Mouse (Mus musculus): ENCODE results near the gene Tlnrd1.

The Tlnrd1 gene

DNA sequence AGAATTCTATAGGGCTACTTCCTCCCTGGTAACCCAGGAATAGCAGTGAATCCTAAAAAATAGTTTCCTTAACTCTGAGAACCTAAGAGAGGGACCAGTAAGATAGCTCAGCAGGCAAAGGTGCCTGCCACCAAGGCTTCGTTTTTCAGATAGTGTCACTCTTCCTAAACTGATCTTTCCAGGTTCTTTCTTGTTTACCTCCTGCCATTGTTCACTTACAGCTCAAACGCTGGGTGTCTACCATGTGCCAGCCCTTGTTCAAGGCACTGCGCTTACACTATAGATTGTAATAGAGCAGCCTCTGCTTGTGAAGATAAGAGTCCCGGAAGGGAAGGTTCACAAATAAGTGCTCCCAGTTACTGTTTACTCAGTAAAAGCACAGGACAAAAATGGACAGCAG lies 1.7 kb upstream of the Tlnrd1 start:
- in situ Hi-C loops (cut with MboI, MseI), result loop anchor here in 1 of 2 experiments (25.0 kb wide), 1 partner anchor 776 kb away; no protein-coding TSS in a partner anchor

DNA sequence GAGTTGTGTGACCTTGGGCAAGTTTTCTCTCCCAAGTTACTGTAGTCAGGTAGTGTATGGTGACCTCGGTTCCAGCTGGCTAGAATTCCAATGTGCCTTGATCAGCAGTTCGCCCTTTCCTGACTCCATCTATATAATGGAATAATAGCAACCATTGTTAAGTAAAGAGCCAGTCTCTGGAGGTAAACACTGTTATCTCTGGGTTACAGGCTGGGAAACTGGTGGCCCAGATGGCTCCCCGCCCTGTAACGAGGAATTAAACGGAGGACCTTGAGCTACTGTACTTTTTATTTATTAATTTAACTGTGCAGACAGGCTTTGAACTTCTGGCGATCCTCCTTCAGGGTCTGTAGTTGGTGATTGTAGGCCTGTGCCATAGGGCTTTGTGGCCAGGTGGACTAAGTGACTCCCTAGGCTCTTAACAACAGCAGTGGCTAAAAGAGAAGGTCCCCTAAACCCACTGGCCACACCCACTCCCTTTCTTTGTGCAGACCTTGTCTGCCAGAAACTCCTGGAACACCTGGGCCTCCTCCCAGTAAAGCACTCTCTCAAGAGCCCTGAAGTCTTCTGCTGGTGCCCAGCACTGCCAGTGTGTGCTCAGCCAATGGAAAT lies 922 bp upstream of the Tlnrd1 start:
- in situ Hi-C loops (cut with MboI, MseI), result loop anchor here (5.0 to 25.0 kb wide), 2 partner anchors 777 to 1018 kb away; partner anchors contain the start of gene Mex3b (in 1 of the 2)

DNA sequence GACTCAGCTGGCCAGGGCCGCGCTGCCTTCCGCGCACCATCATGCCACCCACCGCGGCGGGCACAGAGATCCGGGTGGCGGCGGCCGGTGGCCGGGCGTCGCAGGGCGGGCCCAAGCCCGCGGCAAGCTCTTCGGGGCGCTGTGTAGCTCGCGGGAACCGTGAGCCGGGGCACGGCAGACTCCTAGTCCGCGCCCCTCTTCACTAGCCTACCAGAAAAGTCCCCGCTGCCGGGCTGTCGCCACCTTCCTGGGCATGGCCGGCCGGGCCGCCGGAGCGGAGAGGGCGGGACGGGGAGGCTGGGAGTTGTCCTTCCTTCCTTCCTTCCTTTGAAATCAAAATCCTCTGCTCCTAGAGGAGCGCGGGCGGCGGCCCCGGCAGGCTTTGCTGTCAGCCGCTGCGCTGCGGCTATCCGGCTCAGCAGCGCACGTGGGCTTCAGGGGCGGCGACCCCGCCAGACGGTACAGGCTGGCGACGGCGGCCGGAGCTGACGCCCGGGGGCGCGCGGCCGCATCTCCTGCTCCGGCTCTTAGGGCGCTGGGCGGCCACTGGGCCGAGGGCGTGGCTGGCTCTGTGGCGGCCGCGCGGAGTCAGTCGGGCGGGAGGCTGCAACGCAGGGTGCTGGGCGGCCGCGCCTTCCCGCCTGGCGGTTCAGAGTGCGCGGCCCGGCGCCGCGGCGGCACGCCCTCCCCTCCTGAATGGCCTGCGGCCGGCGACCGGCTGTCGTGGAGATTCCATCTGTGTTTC lies 657 bp downstream of the Tlnrd1 start:
- in situ Hi-C loops (cut with MboI, MseI), result loop anchor here (5.0 to 25.0 kb wide), 2 partner anchors 779 to 1016 kb away; partner anchors contain the start of gene Mex3b (in 1 of the 2)

DNA sequence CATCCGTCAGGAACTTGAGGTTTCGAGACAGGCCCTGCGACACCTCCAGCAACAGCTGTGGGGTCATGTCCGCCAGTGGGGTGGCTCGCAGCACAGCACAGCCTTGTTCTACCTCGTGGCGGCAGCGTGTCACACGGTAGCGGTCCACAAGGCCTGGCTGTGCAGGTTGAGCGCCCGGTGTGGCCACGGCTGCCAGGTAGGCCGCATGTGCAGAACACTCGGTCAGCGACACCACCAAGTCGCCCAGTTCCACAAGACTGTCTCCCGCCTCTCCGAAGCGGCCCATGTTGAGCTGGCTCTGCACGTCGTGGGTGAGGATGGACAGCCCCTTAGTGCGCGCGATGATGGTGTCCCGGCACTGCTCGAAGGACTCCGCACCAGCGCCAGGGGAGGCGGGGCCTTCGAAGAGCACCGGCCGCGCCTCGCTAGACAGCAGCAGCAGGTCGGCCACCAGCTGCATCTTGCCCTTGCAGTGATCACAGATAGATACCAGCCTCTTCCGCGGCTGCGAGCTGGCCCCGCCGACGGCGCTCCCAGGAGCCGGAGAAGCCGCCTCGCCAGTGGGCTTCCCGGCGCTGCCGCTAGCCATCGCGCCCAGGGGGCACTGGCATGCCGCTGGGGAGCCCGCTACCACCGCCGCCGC lies 1.4 kb downstream of the Tlnrd1 start:
- in situ Hi-C loops (cut with MboI, MseI), result loop anchor here (5.0 to 25.0 kb wide), 2 partner anchors 780 to 1015 kb away; partner anchors contain the start of gene Mex3b (in 1 of the 2)

DNA sequence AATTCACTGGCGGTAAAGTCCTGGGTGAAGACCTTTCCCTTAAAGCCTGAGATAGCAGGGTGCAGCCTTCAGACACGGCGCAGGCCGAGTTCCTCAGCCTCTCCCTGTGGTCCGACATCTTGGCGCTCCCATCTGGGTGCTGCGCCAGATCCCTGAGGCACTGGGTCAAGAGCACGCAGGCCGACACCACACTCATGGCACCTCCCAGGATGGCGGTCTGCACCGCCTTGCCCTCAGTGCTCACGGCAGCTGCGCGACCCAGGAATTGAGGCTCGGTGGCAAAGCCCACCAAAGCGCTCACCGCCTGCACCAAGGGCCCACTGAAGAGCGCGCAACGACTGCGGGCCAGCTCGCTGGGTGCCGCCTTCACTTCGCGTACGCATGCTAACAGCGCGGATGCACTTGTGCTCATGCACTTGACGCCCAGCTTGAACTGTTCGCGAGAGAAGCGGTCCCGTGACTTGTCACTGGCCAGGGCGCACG lies 1.9 kb downstream of the Tlnrd1 start:
- in situ Hi-C loops (cut with MboI, MseI), result loop anchor here (5.0 to 25.0 kb wide), 2 partner anchors 780 to 1015 kb away; partner anchors contain the start of gene Mex3b (in 1 of the 2)

DNA sequence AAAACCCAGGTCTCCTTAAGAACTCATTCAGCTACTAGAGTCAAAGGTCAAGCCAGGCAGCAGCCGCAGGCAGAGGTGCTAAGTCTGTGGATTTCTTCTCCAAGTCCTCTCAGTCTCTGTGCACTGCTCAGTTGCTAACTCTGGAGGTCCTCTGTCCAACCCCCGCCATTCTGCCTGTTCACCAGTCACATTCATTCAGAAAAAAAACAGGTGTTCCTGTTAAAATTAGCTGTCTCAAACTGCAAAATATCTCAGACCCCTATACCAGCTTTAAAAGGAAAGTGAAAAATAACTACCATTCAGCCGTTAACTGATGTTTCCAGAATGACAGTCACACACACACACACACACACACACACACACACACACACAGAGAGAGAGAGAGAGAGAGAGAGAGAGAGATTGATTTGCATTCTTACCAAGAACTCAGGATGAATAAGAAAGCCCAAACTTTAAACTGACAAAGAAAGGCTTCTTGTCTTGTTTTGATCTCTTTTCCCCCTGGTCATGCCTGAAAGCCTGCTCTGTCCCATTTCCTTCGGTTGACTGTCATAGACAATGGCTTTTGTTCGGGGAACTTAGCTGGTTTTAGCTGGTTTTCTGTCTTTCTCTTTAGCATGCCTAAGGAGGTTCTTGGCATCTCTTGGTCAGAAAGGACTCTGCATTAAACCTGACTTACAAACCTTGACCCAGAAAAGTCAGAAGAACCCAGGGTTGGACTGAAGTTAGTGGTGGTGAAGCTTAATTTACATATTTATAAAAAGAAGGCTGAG lies 5.2 kb downstream of the Tlnrd1 start:
- in situ Hi-C loops (cut with MboI, MseI), result loop anchor here in 1 of 2 experiments (25.0 kb wide), 1 partner anchor 783 kb away; no protein-coding TSS in a partner anchor

DNA sequence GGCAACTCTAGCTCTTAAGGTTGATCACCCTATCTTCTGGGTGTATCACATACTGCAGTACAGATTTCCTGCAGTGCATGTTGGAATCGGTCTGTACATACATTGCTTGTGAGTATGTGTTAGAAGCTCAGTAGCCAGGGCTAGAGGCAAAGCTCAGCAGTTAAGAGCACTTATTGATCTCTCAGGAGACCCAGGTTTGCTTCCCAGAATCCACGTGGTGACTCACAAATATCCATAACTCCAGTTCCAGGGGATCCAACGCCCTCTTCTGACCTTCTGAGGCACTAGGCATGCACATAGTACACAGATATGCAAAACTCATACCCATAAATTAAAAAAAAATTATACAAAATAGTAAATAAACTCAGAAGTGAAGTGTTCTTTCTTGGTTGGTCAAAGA lies 7.0 kb downstream of the Tlnrd1 start:
- in situ Hi-C loops (cut with MboI, MseI), result loop anchor here in 1 of 2 experiments (25.0 kb wide), 1 partner anchor 785 kb away; no protein-coding TSS in a partner anchor

DNA sequence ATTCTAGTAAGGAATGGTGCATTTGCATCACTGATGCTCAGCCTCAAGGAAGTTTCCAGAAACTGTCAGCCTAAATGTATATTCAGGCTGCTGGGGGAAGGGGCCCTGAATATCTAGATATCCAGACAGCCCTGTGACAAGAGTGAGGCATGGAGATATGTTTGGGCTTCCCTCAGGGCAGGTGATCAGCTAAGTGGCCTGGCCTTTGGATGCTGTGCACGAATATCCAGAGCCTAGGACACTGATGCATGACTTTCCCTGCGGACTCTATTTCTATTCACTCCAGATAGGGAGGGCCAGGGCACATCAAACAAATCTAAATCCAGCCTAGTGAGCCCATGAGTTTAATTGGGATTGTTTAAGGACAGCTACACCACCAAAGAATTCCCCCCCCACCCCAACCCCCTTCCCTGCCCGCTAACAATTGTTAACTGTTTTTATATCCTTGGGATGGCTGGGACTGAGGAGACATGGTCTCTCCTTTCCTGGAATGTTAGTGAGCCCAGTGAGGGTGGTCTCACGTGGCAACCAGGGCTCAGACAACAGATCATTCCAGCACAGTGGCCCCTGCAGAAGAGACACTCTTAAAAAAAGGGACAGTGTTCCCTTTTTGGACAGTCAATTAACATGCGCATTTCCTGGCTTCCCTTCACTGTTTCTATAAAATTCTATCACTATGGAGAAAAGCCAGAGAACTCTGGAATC lies 14.1 kb downstream of the Tlnrd1 start:
- in situ Hi-C loops (cut with MboI, MseI), result no loop called here

DNA sequence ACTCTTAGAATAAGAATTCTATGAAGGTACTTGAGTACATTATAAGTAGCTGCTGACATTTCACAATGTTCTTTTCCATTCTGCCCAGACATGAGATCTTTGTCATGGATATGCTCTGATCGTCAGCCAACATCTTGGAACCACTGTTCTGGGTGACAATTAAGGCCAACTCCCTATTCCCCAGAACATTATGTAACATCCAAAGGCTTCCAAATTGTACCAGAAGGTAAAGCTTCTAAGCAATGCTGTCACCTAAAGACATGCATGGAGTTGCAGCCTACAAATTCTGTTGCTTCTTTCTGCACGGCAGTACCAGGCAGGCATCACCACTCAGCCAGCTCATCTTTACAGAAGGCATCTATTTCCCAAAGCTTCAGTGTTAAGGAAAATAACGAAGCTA lies 15.9 kb downstream of the Tlnrd1 start:
- in situ Hi-C loops (cut with MboI, MseI), result no loop called here

DNA sequence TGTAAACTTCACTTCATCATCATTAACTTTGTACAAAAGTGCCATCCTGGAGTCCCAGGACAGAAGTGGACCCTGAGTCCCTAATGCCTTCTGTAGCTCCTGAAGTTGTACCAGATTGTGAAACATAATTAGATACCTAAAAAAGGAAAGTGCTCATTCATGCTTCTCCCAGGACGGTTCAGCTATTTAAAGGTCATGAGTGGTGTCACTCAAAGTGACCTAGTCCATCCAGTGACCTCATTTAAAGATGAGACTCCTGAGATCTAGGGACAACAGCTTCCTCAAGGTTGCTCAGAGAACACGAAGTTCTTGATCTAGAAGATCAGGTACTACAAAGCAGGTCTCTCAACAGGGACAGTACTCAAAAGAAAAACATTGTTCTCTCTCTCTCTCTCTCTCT lies 20.6 kb downstream of the Tlnrd1 start:
- in situ Hi-C loops (cut with MboI, MseI), result loop anchor here in 1 of 2 experiments (5.0 kb wide), 1 partner anchor 996 kb away; the partner anchor contains the start of gene Mex3b

DNA sequence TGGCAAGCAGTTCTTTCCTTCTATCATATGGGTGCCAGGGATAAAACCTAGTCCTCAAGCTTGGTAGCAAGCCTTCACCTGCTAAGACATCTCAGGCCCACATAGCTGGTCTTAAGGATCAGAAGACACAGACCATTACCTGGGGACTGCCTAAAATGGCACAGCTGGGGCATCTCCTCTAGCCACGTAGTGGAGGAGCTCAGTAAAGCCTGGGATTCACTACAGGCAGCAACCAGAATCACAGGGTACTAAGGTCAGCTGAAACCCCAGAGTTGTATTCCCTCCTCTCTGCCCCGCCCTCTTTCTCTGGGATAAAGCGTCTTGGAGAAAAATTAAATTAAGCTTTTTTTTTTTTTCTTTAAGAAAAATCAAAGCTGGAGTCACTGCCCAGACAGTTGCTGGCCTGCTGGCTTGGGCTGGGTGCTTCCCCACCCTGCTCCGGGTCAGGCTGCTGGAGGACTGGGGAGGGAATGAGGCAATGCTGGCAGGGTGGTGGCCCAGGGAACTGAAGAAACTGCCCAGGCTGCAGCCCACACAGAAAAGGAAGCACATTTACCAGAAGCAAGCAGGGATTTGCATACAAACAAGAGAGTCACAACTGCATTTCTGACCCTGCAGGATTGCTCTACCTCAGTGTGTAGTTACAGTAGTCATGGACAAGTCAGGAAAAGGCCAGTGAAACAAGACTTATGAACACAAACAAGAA lies 24.6 kb downstream of the Tlnrd1 start:
- in situ Hi-C loops (cut with MboI, MseI), result loop anchor here in 1 of 2 experiments (5.0 kb wide), 1 partner anchor 992 kb away; the partner anchor contains the start of gene Mex3b

DNA sequence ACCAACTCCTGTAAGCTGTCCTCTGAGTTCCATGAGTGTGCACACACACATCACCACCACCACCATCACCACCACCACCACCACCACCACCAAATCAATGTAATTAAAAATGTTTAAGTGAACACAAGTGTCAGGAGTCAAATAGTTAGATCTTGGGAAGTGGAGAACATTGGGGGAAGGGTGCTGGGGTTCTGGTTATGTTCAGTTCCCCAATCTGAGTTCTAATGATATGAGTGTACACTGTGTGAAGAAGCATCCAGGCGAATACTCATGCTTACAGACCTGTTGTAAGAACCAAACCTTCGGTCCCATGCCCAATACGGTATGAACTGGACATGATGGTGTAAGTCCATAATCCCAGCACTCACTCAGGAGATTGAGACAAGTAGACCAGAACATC lies 26.2 kb downstream of the Tlnrd1 start:
- in situ Hi-C loops (cut with MboI, MseI), result no loop called here

DNA sequence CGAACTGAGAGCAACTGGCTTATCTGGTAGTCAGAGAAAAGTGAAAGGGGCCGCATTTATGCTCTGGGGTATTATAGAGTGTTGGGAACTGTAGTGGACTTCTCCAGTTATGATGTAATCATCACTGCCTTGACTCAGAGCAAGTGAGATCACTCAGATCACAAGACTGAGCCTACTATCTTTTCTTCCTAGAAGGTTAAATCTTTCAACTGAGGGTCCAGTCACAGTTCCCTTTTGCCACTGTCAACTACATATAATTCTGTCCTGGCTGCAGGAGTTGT lies 27.0 kb downstream of the Tlnrd1 start:
- in situ Hi-C loops (cut with MboI, MseI), result no loop called here

DNA sequence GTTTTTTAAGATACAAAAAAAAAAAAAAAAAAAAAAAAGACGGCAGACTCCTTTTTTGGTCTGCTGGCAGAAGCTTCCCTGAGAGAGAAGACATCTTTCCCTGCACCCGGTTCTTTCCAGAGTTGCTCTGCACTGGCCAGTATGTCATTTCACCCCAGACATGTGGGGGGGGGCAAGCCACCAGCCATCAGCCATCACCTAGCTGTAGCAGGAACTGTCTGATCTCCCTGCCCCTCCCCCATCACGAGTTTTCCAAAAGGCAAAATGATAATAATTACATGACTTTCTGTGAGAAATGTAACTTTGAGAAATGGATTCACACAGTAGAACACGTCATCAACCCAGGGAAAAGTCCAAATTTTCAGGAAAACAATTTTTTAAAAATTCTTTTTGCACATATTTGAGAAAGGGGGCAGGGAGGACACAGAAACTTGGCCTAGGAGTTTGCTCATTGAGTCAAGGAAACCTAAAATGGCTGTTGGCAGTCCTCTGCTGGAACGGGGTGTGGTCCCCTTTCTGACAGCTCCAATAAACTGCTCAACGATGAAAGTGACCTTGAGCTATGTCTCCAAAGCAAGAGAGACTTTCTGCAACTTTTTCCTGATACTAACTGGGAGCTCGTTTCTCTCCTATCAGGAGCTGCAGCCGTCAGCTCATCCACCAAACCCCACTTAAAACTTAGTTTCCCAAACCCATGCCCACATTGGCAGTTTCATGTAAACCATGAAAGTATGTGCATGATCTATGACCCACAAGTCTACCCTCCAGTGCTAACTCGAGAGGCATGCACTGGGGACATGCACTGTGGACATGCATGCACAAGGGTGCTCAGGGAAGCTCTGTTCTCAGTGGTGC lies 27.5 kb downstream of the Tlnrd1 start:
- in situ Hi-C loops (cut with MboI, MseI), result no loop called here

DNA sequence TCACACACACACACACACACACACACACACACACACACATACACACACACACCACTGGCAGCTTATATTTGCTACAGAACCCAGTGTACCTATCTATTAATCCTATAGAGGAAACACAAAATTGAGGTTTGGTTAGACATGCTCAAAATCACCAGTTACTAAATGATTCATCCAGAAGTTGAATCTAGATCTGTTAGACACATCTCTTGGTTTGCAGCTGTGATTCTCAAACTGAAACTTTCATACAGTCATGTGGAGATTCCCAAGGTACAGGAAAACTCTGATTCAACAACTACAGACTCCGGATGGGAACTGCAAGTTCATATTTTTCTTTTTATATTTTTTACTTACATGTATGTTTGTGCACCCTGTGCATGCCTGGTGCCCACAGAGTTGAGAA lies 28.9 kb downstream of the Tlnrd1 start:
- in situ Hi-C loops (cut with MboI, MseI), result no loop called here

DNA sequence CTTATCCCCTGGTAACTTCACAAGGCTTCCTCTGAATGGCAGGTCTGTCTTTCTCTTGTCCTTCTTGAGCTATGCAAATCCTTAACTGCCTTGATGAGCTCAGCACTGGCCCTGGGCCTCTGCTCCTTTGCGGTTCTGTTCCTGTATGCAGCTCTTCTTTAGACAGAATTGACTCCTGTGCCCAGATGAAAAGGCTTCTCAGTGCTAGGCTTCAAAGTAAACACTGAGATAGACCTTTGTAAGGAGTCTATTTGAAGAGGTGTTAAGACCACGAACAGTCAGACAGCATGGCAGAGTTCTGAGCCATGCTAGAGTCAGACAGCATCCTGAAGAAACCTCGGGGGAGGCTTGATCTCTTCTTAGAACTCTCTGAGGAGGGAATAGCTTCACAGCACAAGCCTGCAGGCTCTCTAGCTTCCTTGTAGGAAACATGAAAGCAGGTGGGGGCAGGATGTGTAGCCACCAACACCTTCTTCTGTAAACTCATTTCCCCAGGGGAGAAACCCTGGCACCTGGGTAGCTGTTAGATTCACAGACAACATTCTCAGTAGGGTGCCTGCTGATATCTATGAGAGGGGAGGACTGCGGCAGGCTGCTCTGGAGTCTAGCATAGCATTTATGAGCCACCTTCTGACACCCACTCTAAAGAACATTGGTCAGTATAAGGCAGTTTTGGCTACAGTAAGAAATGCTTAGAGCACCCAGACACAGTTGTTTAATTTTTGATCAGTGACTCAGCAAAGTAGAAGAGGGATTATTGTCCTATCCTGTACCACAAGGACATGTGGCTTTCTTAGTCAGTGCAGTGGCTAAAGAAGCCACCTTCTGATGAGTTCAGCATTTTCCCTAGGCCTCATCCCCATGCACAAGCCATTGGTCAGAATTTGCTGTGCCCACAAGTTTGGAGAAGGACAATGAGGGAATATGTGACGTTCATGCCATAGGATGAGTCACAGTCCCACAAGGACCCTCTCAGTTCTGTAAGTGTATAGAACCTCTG lies 31.4 kb downstream of the Tlnrd1 start:
- in situ Hi-C loops (cut with MboI, MseI), result no loop called here

DNA sequence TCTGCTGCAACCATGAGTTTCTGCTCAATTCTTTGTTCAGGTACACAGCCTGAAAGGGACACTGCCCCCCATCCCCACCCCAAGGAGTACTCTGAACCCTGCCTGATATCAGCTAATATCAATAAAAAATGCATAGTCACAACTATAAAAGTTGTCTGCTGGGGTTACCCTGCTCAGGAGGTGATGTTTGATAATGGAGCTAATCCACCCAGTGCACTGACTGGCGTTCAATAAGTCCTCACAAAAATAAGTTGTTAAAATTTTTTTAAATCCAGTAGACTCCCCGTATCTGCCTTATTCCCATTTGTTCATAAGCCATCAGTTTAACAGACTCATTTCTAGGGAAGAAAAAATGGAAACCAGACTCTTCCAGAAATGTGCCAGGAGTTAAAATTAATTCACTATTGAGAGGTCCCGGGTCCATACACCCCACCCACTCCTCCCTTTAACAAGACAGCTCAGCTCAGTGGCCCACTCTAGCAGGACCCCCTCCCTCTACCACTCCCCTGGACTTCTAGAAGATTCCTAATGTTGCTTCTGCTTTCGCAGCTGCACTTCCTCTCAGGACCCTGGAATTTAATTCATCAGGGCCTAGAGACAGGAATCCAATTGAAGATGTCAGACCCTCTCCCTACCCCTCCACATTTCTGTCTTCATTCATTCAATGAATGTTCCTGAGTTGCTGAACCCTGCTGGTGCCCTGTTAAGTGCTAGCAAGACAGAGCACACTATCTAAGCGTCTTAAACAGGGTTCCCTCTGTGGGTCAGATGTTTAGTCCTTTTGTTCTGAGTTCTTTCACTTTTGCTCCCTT lies 32.3 kb downstream of the Tlnrd1 start:
- in situ Hi-C loops (cut with MboI, MseI), result no loop called here

Measured in T-helper 17 cell (primary cell).